Mouse (Mus musculus): Measurements from ENCODE around the gene Nefh. TPM values are rescaled to one million over a fixed set of nuclear protein-coding genes. Genes with fewer than 3 reads are reported as not detected.

Gene Nefh
- total and polyA plus RNA-seq, 3 experiments: 0.05 to 0.08 TPM; not detected in 1

- Histone ChIP-seq H3K79me2 (replicated peaks; ENCODE audit: control insufficient read depth, insufficient read depth, low read length) (no peaks in the 10 kb centered on the region; the same call in 1 of the 2 replicates), H3K27ac (peak within 1 kb of the TSS; percentile 70), H3K9ac (ENCODE audit: low read depth, low read length) (peak within 1 kb of the TSS; percentile 73), H3K4me3 (peak within 1 kb of the TSS; percentile 75), H3K27me3 (ENCODE audit: control insufficient read depth, insufficient read depth, low read length) (no peaks in the 10 kb centered on the region), H3K36me3 (ENCODE audit: control insufficient read depth, insufficient read depth, low read length) (peaks cover 3% of the 10 kb centered on the region; the same call in 1 of the 2 replicates), H3K4me1 (ENCODE audit: control insufficient read depth, insufficient read depth, low read length) (peaks cover 8% of the 10 kb centered on the region)
- intact Hi-C loops (cut with DNase I): loop anchor here (2.0 kb wide), 1 partner anchor 78 kb away; the partner anchor contains the start of gene Gas2l1
- under 1% methylated on average over 62 of the region's 62 CpGs for WGBS
- peak; percentile 91 to 92 for DNase-seq
- TF ChIP-seq POLR2A (IDR thresholded peaks at IDR 0.05; ENCODE audit: insufficient read depth, low read depth, low read length) (peak; percentile 54; the same call in 1 of the 2 replicates), CTCF (IDR thresholded peaks at IDR 0.05) (no peak)
Measured at GRCm38 (mm10) chr11:4986695-4987486, 39.0 kb upstream of the Nefh start, which contains the start of gene Ap1b1. Gene Ap1b1 (plus strand): TSS chr11:4986824.

- intact Hi-C loops (cut with DNase I): no loop called here
- no peak for TF ChIP-seq CTCF (IDR thresholded peaks at IDR 0.05)
- no peak for TF ChIP-seq POLR2A (IDR thresholded peaks at IDR 0.05; ENCODE audit: insufficient read depth, low read depth, low read length)
- TF ChIP-seq EP300 (IDR thresholded peaks at IDR 0.05; ENCODE audit: insufficient read depth, low read depth, low read length): no peak
- no peak overlapping the region for H3K4me3 ChIP-seq
- H3K79me2 ChIP-seq (replicated peaks; ENCODE audit: control insufficient read depth, insufficient read depth, low read length): no peaks in the 10 kb centered on the region
- peaks cover 3% of the 10 kb centered on the region; the same call in 1 of the 2 replicates for H3K36me3 ChIP-seq (ENCODE audit: control insufficient read depth, insufficient read depth, low read length)
- no peak for DNase-seq
- H3K27me3 ChIP-seq (ENCODE audit: control insufficient read depth, insufficient read depth, low read length): no peaks in the 10 kb centered on the region
- H3K4me1 ChIP-seq (ENCODE audit: control insufficient read depth, insufficient read depth, low read length): peaks cover 8% of the 10 kb centered on the region
- no peak overlapping the region for H3K9ac ChIP-seq (ENCODE audit: low read depth, low read length)
- 42% methylated on average over 3 of the region's 3 CpGs for WGBS
- no peak overlapping the region for H3K27ac ChIP-seq
Measured at GRCm38 (mm10) chr11:4984799-4985198, 36.9 kb upstream of the Nefh start.

GRCm38 (mm10) chr11:4984249-4984648 lies 36.4 kb upstream of the Nefh start:
- Histone ChIP-seq H3K4me1 (ENCODE audit: control insufficient read depth, insufficient read depth, low read length) (peaks cover 7% of the 10 kb centered on the region), H3K27ac (no peak overlapping the region), H3K4me3 (no peak overlapping the region), H3K9ac (ENCODE audit: low read depth, low read length) (no peak overlapping the region), H3K79me2 (replicated peaks; ENCODE audit: control insufficient read depth, insufficient read depth, low read length) (no peaks in the 10 kb centered on the region), H3K27me3 (ENCODE audit: control insufficient read depth, insufficient read depth, low read length) (no peaks in the 10 kb centered on the region), H3K36me3 (ENCODE audit: control insufficient read depth, insufficient read depth, low read length) (peaks cover 3% of the 10 kb centered on the region; the same call in 1 of the 2 replicates)
- WGBS: 2% methylated on average over 5 of the region's 5 CpGs
- intact Hi-C loops (cut with DNase I): no loop called here
- TF ChIP-seq POLR2A (IDR thresholded peaks at IDR 0.05; ENCODE audit: insufficient read depth, low read depth, low read length): no peak
- TF ChIP-seq EP300 (IDR thresholded peaks at IDR 0.05; ENCODE audit: insufficient read depth, low read depth, low read length): no peak
- TF ChIP-seq CTCF (IDR thresholded peaks at IDR 0.05): peak; percentile 89
- DNase-seq: no peak

- Histone ChIP-seq H3K79me2 (replicated peaks; ENCODE audit: control insufficient read depth, insufficient read depth, low read length) (no peaks in the 10 kb centered on the region), H3K27ac (no peak overlapping the region), H3K36me3 (ENCODE audit: control insufficient read depth, insufficient read depth, low read length) (no peaks in the 10 kb centered on the region), H3K9ac (ENCODE audit: low read depth, low read length) (no peak overlapping the region), H3K4me1 (ENCODE audit: control insufficient read depth, insufficient read depth, low read length) (peaks cover 3% of the 10 kb centered on the region), H3K4me3 (no peak overlapping the region), H3K27me3 (ENCODE audit: control insufficient read depth, insufficient read depth, low read length) (no peaks in the 10 kb centered on the region)
- TF ChIP-seq POLR2A (IDR thresholded peaks at IDR 0.05; ENCODE audit: insufficient read depth, low read depth, low read length): no peak
- DNase-seq: no peak
- WGBS: 83% methylated on average over 2 of the region's 2 CpGs
- intact Hi-C loops (cut with DNase I): no loop called here
Measured at GRCm38 (mm10) chr11:4983538-4983937, 35.7 kb upstream of the Nefh start.

GRCm38 (mm10) chr11:4983010-4983409 lies 35.1 kb upstream of the Nefh start:
- no peak overlapping the region for H3K9ac ChIP-seq (ENCODE audit: low read depth, low read length)
- TF ChIP-seq CTCF (IDR thresholded peaks at IDR 0.05) (no peak), EP300 (IDR thresholded peaks at IDR 0.05; ENCODE audit: insufficient read depth, low read depth, low read length) (no peak), POLR2A (IDR thresholded peaks at IDR 0.05; ENCODE audit: insufficient read depth, low read depth, low read length) (no peak)
- DNase-seq: no peak
- no peaks in the 10 kb centered on the region for H3K27me3 ChIP-seq (ENCODE audit: control insufficient read depth, insufficient read depth, low read length)
- no peaks in the 10 kb centered on the region for H3K36me3 ChIP-seq (ENCODE audit: control insufficient read depth, insufficient read depth, low read length)
- intact Hi-C loops (cut with DNase I): no loop called here
- H3K27ac ChIP-seq: no peak overlapping the region
- H3K79me2 ChIP-seq (replicated peaks; ENCODE audit: control insufficient read depth, insufficient read depth, low read length): no peaks in the 10 kb centered on the region
- no peak overlapping the region for H3K4me3 ChIP-seq
- peaks cover 3% of the 10 kb centered on the region for H3K4me1 ChIP-seq (ENCODE audit: control insufficient read depth, insufficient read depth, low read length)
- WGBS: 57% methylated on average over 3 of the region's 3 CpGs

GRCm38 (mm10) chr11:4975623-4976022 lies 27.8 kb upstream of the Nefh start:
- WGBS: 15% methylated on average over 14 of the region's 14 CpGs
- H3K79me2 ChIP-seq (replicated peaks; ENCODE audit: control insufficient read depth, insufficient read depth, low read length): no peaks in the 10 kb centered on the region
- no peaks in the 10 kb centered on the region for H3K27me3 ChIP-seq (ENCODE audit: control insufficient read depth, insufficient read depth, low read length)
- H3K4me3 ChIP-seq: no peak overlapping the region
- H3K36me3 ChIP-seq (ENCODE audit: control insufficient read depth, insufficient read depth, low read length): no peaks in the 10 kb centered on the region
- peak; percentile 48 to 63 for DNase-seq
- H3K27ac ChIP-seq: no peak overlapping the region
- H3K4me1 ChIP-seq (ENCODE audit: control insufficient read depth, insufficient read depth, low read length): peaks cover 5% of the 10 kb centered on the region
- TF ChIP-seq CTCF (IDR thresholded peaks at IDR 0.05): peak; percentile 74
- TF ChIP-seq POLR2A (IDR thresholded peaks at IDR 0.05; ENCODE audit: insufficient read depth, low read depth, low read length): no peak
- TF ChIP-seq EP300 (IDR thresholded peaks at IDR 0.05; ENCODE audit: insufficient read depth, low read depth, low read length): no peak
- intact Hi-C loops (cut with DNase I): no loop called here
- no peak overlapping the region for H3K9ac ChIP-seq (ENCODE audit: low read depth, low read length)

Measured in heart, adult 2 months (tissue).